Mouse (Mus musculus): ENCODE measurements around the gene Cab39l.

GRCm38 (mm10) chr14:59607021-59607420, 166.2 kb downstream of the Cab39l start:
- TF ChIP-seq CTCF (IDR thresholded peaks at IDR 0.05; ENCODE audit: low read depth) (no peak), EP300 (optimal IDR thresholded peaks at IDR 0.05) (no peak)
